ENCODE assay signal across 11 mouse cellular contexts in the genomic region with DNA sequence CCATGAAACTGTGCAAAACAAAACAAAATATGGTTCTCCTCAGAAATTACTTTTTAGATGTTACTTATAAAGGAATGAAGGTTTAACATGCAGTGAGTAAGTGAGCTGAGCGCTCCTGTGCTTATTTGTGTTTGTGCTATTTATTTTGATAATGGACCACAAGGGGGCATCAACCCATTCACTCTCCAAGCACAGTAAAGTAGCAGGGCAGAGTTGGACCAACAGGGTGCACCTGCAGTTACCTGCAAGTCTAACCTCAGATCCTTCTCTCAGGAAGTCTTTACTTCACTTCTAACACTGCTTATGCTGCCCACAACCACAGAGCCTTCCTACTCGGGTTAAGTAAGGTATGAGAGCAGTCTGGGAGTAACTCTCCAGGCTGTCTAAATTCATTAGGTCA. TPM values are rescaled to one million over a fixed set of nuclear protein-coding genes. Genes with fewer than 3 reads are reported as not detected.
DNase-seq lines count a peak whose midpoint lies in the region; ATAC-seq and TF ChIP-seq lines count a peak whose summit lies in the region.
"Had no signal": no experiment of that assay in that cellular context is flagged by ENCODE, and none has a peak within 500 bp of the region (broad histone marks: within the 10 kb centered on the region; RNA-seq: fewer than 3 reads in every experiment).

No protein-coding gene starts in this region.

- H3K9me3 ChIP-seq in intestine, postnatal 0 days (ENCODE audit: control insufficient read depth), result no peaks in the 10 kb centered on the region
- H3K9me3 ChIP-seq in intestine, embryonic 16.5 days (ENCODE audit: control insufficient read depth, low read length), result no peaks in the 10 kb centered on the region
- H3K9me3 ChIP-seq in ES-E14 (ENCODE audit: control insufficient read depth, insufficient read depth, low read depth, low read length), result no peaks in the 10 kb centered on the region
- H3K9me3 ChIP-seq: liver, embryonic 13.5 days had no signal

- 58% methylated on average over 2 of the region's 2 CpGs for WGBS in intestine, postnatal 0 days
- WGBS in intestine, embryonic 16.5 days, result 43% methylated on average over 2 of the region's 2 CpGs

- H3K4me2 ChIP-seq in intestine, postnatal 0 days (replicated peaks; ENCODE audit: low read depth), result no peak overlapping the region
- no peak overlapping the region for H3K4me2 ChIP-seq in intestine, embryonic 16.5 days (ENCODE audit: low read depth, low read length)
- H3K4me2 ChIP-seq: liver, embryonic 13.5 days had no signal

- peak; percentile 62 for DNase-seq in A20 (ENCODE audit: low read depth, low spot score)
- peak; percentile 52 for DNase-seq in ES-E14 (ENCODE audit: low read depth, low spot score)
- peak; percentile 63 for DNase-seq in naive thymus-derived CD4-positive, alpha-beta T cell, adult 2 months (ENCODE audit: low read depth)
- DNase-seq in adrenal gland, postnatal 4 days (ENCODE audit: low spot score in 2 of 2), result no peak
- DNase-seq in adipocyte (ENCODE audit: low spot score), result no peak
- DNase-seq in layer of hippocampus, postnatal 25 days (ENCODE audit: extremely low spot score in 1 of 2, low spot score in 1 of 2), result no peak
- DNase-seq: adrenal gland, postnatal 25 days; liver, embryonic 13.5 days had no signal

- no peak overlapping the region for H3K27ac ChIP-seq in intestine, postnatal 0 days (ENCODE audit: low read depth, low read length)
- no peak overlapping the region for H3K27ac ChIP-seq in intestine, embryonic 16.5 days (ENCODE audit: low read length)
- H3K27ac ChIP-seq in ES-E14 (ENCODE audit: insufficient read depth, low read depth, low read length, poor library complexity, severe bottlenecking), result no peak overlapping the region
- H3K27ac ChIP-seq: liver, embryonic 13.5 days had no signal

- no peaks in the 10 kb centered on the region for H3K36me3 ChIP-seq in intestine, postnatal 0 days (ENCODE audit: control insufficient read depth, insufficient read depth)
- H3K36me3 ChIP-seq in intestine, embryonic 16.5 days (ENCODE audit: control insufficient read depth, insufficient read depth, low read length), result no peaks in the 10 kb centered on the region
- H3K36me3 ChIP-seq in ES-E14 (ENCODE audit: control insufficient read depth, insufficient read depth, low read length, poor library complexity, severe bottlenecking), result no peaks in the 10 kb centered on the region
- H3K36me3 ChIP-seq: liver, embryonic 13.5 days had no signal

- H3K4me1 ChIP-seq in intestine, postnatal 0 days (replicated peaks; ENCODE audit: control insufficient read depth, insufficient read depth, low read length), result no peaks in the 10 kb centered on the region
- no peaks in the 10 kb centered on the region; the same call in 1 of the 2 replicates for H3K4me1 ChIP-seq in intestine, embryonic 16.5 days (ENCODE audit: control insufficient read depth, insufficient read depth, low read length)
- peaks cover 0 to 6% of the 10 kb centered on the region in 2 experiments; a peak in 1 of 4 replicates for H3K4me1 ChIP-seq in ES-E14 (ENCODE audit: control insufficient read depth in 2 of 2, insufficient read depth in 2 of 2, low read length in 2 of 2, poor library complexity in 1 of 2)
- H3K4me1 ChIP-seq: liver, embryonic 13.5 days had no signal

- H3K27me3 ChIP-seq in intestine, postnatal 0 days (replicated peaks; ENCODE audit: control insufficient read depth, insufficient read depth, low read length), result no peaks in the 10 kb centered on the region
- H3K27me3 ChIP-seq in intestine, embryonic 16.5 days (replicated peaks; ENCODE audit: control insufficient read depth, insufficient read depth, low read length), result no peaks in the 10 kb centered on the region
- H3K27me3 ChIP-seq: liver, embryonic 13.5 days had no signal

- no peak for ATAC-seq in intestine, postnatal 0 days
- no peak for ATAC-seq in intestine, embryonic 16.5 days

- no peak overlapping the region for H3K4me3 ChIP-seq in intestine, postnatal 0 days (ENCODE audit: low read depth, low read length)
- no peak overlapping the region for H3K4me3 ChIP-seq in intestine, embryonic 16.5 days (ENCODE audit: low read length)
- H3K4me3 ChIP-seq in ES-E14 (ENCODE audit: insufficient read depth in 1 of 2, low read depth in 1 of 2, low read length in 2 of 2, poor library complexity in 1 of 2, severe bottlenecking in 1 of 2), result no peak overlapping the region
- H3K4me3 ChIP-seq: erythroblast, embryonic 14.5 days; liver, embryonic 13.5 days had no signal

- no peak overlapping the region for H3K9ac ChIP-seq in intestine, postnatal 0 days (ENCODE audit: low read depth, low read length)
- no peak overlapping the region for H3K9ac ChIP-seq in intestine, embryonic 16.5 days (ENCODE audit: low read depth, low read length)
- H3K9ac ChIP-seq in ES-E14 (ENCODE audit: insufficient read depth, low read depth, low read length, poor library complexity, severe bottlenecking), result no peak overlapping the region
- H3K9ac ChIP-seq: liver, embryonic 13.5 days had no signal

- TF ChIP-seq CTCF in intestine, postnatal 0 days (IDR thresholded peaks at IDR 0.05; ENCODE audit: low read depth), result peak; percentile 66

- in situ Hi-C loops in ES-E14 (cut with MboI; ENCODE audit: low sequenced_read_pairs in 2 of 2, unreplicated experiment in 2 of 2), result no loop called here

TF ChIP-seq in ES-E14, 5 proteins besides CTCF, POLR2A, EP300 and RAD21:
- TF ChIP-seq ZC3H11A (IDR thresholded peaks at IDR 0.05; ENCODE audit: borderline replicate concordance, low read depth, low read length) (no peak), ZNF384 (IDR thresholded peaks at IDR 0.05; ENCODE audit: low read depth, low read length) (no peak), MAFK (IDR thresholded peaks at IDR 0.05; ENCODE audit: insufficient read depth, low read depth, low read length) (no peak), CHD2 (IDR thresholded peaks at IDR 0.05; ENCODE audit: low read depth, low read length) (no peak), HCFC1 (IDR thresholded peaks at IDR 0.05; ENCODE audit: borderline replicate concordance, insufficient read depth, low read length) (no peak)
TF ChIP-seq in ES-E14: peak in this region for 0.

RNA-seq across cellular contexts. Expression of a gene that starts 23.7 kb away (rescaled TPM):
- 25.6 and 26.9 TPM in 2 replicates for polyA plus RNA-seq in intestine, postnatal 0 days (2015; fragmentation: Nextera tagmentation; extraction: Ambion mirVana)
- polyA plus RNA-seq in intestine, embryonic 16.5 days (2015; fragmentation: Nextera tagmentation; extraction: Ambion mirVana), result 29.6 TPM in 2 replicates
- 68.4 and 107 TPM in 2 replicates for total RNA-seq in ES-E14 (2012; rRNA removed)
- 10 to 100 TPM; 63.4 to 75.1 TPM for total RNA-seq in adrenal gland, postnatal 4 days (2021)
- 10 to 100 TPM; 38.2 to 42.4 TPM for total RNA-seq in layer of hippocampus, postnatal 25 days (2021)

Comparison
In these comparisons a context has a peak if more than half of its experiments do, and no peak if none do; other contexts are left out.
1. DNase-seq: peak in A20 (single experiment), ES-E14 (single experiment) and naive thymus-derived CD4-positive, alpha-beta T cell, adult 2 months (single experiment); none in adrenal gland, postnatal 4 days (0 of 2), adipocyte (single experiment) and layer of hippocampus, postnatal 25 days (0 of 2).